Mouse (Mus musculus): ENCODE measurements around the gene Akt2. TPM values are rescaled to one million over a fixed set of nuclear protein-coding genes. Genes with fewer than 3 reads are reported as not detected.

The Akt2 gene
- polyA plus RNA-seq (2012; ENCODE audit: low replicate concordance) = 47.9 and 84.4 TPM in 2 replicates

GRCm38 (mm10) chr7:27591266-27592216 lies at the start of gene Akt2:
Gene Akt2 (plus strand): TSS chr7:27591552.

GRCm38 (mm10) chr7:27552931-27553513 lies 38.3 kb upstream of the Akt2 start, which contains the start of the genes Pld3 and 2310022A10Rik:
Gene Pld3 (minus strand): TSS chr7:27553218.
Gene 2310022A10Rik (plus strand): TSS chr7:27553233.

GRCm38 (mm10) chr7:27653681-27654437 lies 62.5 kb downstream of the Akt2 start, which contains the start of gene Ttc9b:
Gene Ttc9b (plus strand): TSS chr7:27653915.

GRCm38 (mm10) chr7:27674522-27675221 lies 83.3 kb downstream of the Akt2 start, which contains the start of gene Map3k10:
Gene Map3k10 (minus strand): TSS chr7:27674598.

GRCm38 (mm10) chr7:27688815-27689612 lies 97.7 kb downstream of the Akt2 start, which contains the start of gene Zfp607b:
Gene Zfp607b (plus strand): TSS chr7:27689340.

Other genes starting within 250 kb of the Akt2 start
- 394 and 419 TPM in 2 replicates for gene Shkbp1, start 235.5 kb upstream of the Akt2 start, polyA plus RNA-seq (2012; ENCODE audit: low replicate concordance)
- gene Gm20479, start 234.1 kb upstream of the Akt2 start, polyA plus RNA-seq (2012; ENCODE audit: low replicate concordance) = not detected in 2 replicates
- gene Sptbn4, start 143.9 kb upstream of the Akt2 start, polyA plus RNA-seq (2012; ENCODE audit: low replicate concordance) = 0.24 and 0.45 TPM in 2 replicates
- gene Blvrb, start 143.6 kb upstream of the Akt2 start, polyA plus RNA-seq (2012; ENCODE audit: low replicate concordance) = 834 and 943 TPM in 2 replicates
- gene Sertad3, start 117.8 kb upstream of the Akt2 start, polyA plus RNA-seq (2012; ENCODE audit: low replicate concordance) = 20.2 and 49.9 TPM in 2 replicates
- 85.4 and 91.2 TPM in 2 replicates for gene Sertad1, start 104.6 kb upstream of the Akt2 start, polyA plus RNA-seq (2012; ENCODE audit: low replicate concordance)
- gene Prx, start 92.2 kb upstream of the Akt2 start, polyA plus RNA-seq (2012; ENCODE audit: low replicate concordance) = 2.9 and 3.2 TPM in 2 replicates
- 1.9 and 5.5 TPM in 2 replicates for gene Hipk4, start 68.3 kb upstream of the Akt2 start, polyA plus RNA-seq (2012; ENCODE audit: low replicate concordance)
- 83.5 and 116 TPM in 2 replicates for gene Pld3, start 38.3 kb upstream of the Akt2 start, polyA plus RNA-seq (2012; ENCODE audit: low replicate concordance)
- gene 2310022A10Rik, start 38.3 kb upstream of the Akt2 start, polyA plus RNA-seq (2012; ENCODE audit: low replicate concordance) = 44.0 and 93.8 TPM in 2 replicates
- gene Ttc9b, start 62.4 kb downstream of the Akt2 start, polyA plus RNA-seq (2012; ENCODE audit: low replicate concordance) = not detected in 2 replicates
- 29.5 and 45.0 TPM in 2 replicates for gene Map3k10, start 83.0 kb downstream of the Akt2 start, polyA plus RNA-seq (2012; ENCODE audit: low replicate concordance)
- gene Zfp607b, start 97.8 kb downstream of the Akt2 start, polyA plus RNA-seq (2012; ENCODE audit: low replicate concordance) = not detected in 2 replicates
- gene Zfp60, start 139.8 kb downstream of the Akt2 start, polyA plus RNA-seq (2012; ENCODE audit: low replicate concordance) = 0.36 TPM in 1 of 2 replicates, not detected in the other
- gene Zfp626, start 215.6 kb downstream of the Akt2 start, polyA plus RNA-seq (2012; ENCODE audit: low replicate concordance) = 0.09 and 0.35 TPM in 2 replicates
- gene Zfp59, start 247.1 kb downstream of the Akt2 start, polyA plus RNA-seq (2012; ENCODE audit: low replicate concordance) = 0.15 TPM in 1 of 2 replicates, not detected in the other